Mouse (Mus musculus) lung, postnatal 25 days (tissue): ENCODE results near the gene Fam69a.
"Not testable (repeated sequence)": the region's sequence is repeated elsewhere in the genome, so short reads cannot be mapped to it uniquely, and the experiment has no call there.

Source experiments
- DNase-seq: peaks from one replicate; pipeline ENCODE4 v3.0.0; 2022; ENCODE audit warnings: low spot score

Fam69a gene

DNA sequence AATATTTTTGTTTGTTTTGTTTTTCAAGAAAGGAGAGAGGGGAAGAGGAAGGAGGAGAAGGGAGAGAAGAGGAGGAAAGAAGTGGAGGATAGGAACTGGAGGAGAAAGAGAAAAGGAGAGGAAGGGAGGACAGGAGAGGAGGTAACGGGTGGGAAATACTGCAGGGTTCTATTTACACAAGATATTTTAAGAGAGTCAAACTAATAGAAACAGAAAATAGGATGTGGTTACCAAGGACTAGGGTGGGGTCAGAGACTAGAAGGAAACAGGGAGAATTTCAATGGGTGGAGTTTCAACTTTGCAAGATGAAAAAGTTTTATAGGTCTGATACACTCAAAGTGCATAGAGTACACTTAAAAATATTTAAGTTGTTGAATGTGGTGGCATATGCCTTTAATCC lies 7.0 kb downstream of the Fam69a start:
- DNase-seq = peak; percentile 42

DNA sequence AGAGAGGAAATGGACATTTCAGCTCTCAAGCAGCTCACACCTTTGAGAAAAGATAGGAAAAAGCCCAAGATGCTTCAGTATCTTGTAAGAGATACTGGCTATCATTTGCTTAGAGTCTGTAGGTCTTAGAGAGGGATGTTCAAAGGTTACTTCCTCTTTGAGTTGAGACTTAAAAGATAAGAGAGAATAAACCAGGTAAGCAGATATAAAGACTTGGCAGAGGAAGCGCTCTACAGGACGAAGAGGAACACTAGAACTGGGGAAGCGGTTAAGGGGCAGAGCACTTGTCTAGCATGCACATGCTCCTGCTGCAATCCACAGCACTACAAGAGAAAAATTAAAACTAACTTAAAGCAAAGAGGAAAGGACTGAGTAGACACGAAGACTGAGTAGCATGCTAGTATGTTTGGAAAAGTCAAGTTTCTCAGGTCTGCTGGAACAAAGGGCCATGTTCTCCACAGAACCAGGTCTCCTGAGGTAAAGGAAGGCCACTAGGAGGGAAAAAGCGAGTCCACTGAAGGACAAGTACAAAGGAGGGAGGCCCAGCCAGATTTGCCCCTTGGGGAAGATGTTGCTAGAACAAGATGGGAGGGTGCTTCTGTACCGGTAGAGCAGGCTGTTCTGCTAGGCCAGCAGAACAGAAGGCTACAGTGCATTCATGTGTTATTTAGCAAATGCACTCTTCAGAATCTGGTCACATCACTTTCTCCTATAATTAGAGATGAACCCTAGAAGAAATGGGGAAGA lies 8.4 kb downstream of the Fam69a start:
- no peak for DNase-seq

DNA sequence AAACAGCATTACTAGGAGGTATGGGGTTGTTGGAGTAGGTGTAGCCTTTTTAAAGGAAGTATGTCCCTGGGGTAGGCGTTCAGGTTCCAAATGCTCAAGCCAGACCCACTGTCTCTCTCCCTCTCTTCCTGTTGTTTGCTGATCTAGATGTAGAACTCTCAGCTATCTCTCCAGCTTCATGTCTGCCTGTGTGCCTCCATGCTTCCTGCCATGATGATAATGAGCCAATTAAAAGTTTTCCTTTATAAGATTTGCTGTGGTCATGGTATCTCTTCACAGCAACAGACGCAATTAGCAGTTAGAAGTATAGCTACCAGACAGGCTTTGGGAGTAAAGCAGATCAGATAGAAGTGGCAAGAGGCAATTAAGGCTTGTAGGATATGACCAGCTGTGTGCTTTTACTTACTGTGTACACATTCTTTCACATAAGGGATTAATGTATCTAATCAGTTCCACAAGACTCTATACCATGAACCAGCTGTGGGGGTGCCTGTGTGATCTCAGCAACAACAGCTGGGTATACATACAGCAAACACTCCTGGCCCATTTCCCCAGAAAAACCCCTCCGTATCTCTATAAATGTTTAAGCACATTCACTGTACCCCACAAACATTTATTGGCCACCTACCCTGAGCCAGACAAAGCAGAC lies 9.1 kb downstream of the Fam69a start:
- no peak for DNase-seq

- no peak for DNase-seq
Measured at GRCm38 (mm10) chr5:107973310-107973709, 13.6 kb downstream of the Fam69a start.

DNA sequence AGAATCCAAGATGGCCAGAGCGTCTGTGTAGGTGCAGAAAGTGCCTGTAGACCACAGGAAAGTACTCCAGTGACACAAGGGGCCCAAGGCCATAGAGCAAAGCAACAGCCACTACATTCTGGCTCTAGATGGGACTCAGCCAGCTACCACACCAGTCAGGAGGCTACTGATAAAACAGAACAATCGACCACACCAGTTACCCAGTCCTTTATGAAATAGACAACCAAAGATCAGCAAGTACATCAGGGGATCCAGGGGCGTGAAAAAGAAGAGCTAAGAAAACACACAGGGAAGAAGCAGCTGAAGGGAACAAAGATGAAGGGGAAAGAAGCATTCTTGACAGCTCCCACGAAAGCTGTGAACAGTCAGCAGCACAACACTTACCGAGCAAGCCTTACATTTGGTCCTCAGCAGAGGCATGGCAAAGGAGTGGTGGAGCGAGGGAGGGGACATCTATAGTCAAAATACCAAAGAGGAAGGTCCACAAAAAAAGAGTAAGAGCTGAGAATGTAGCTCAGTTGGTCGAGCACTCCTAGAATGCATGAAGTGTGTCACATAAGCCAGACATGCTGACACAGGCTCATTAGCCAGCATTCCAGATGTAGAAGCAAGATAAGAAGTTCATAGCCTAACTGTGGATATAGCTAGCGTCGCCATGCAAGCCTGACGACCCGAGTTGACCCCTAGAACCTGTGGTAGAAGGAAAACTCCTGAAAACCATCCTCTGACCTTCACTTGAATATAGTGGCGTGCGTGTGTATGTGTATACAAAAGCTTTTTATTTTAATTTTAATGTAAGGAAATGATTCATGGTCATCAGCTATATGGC lies 14.2 kb downstream of the Fam69a start:
- DNase-seq = no peak

DNA sequence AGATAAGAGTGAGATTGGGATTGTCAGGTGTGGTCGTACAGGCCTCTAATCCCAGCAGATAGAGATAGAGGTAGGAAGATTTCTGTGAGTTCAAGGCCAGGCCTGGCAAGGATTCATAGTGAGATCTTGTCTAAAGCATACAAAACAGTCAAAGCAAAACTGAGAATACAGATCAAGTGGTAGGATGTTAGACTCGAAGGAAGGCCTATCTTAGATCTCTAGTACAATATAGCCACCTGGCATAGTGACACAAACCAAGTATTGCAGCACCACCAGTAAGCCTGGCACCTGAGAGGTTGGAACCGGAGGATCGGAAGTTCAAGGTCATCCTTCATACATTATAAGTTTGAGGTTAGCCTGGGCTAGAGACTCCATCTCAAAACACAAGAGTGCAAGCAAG lies 15.8 kb downstream of the Fam69a start:
- no peak for DNase-seq

- DNase-seq = not testable (repeated sequence)
Measured at GRCm38 (mm10) chr5:107969818-107970217, 17.1 kb downstream of the Fam69a start.

GRCm38 (mm10) chr5:107968079-107968478 lies 18.8 kb downstream of the Fam69a start:
- DNase-seq = no peak

- no peak for DNase-seq
Measured at GRCm38 (mm10) chr5:107966841-107967457, 19.9 kb downstream of the Fam69a start.

GRCm38 (mm10) chr5:107966156-107966555 lies 20.7 kb downstream of the Fam69a start:
- DNase-seq = no peak

GRCm38 (mm10) chr5:107965355-107965991 lies 21.4 kb downstream of the Fam69a start:
- DNase-seq = no peak

GRCm38 (mm10) chr5:107964031-107964758 lies 22.7 kb downstream of the Fam69a start:
- DNase-seq = no peak

DNA sequence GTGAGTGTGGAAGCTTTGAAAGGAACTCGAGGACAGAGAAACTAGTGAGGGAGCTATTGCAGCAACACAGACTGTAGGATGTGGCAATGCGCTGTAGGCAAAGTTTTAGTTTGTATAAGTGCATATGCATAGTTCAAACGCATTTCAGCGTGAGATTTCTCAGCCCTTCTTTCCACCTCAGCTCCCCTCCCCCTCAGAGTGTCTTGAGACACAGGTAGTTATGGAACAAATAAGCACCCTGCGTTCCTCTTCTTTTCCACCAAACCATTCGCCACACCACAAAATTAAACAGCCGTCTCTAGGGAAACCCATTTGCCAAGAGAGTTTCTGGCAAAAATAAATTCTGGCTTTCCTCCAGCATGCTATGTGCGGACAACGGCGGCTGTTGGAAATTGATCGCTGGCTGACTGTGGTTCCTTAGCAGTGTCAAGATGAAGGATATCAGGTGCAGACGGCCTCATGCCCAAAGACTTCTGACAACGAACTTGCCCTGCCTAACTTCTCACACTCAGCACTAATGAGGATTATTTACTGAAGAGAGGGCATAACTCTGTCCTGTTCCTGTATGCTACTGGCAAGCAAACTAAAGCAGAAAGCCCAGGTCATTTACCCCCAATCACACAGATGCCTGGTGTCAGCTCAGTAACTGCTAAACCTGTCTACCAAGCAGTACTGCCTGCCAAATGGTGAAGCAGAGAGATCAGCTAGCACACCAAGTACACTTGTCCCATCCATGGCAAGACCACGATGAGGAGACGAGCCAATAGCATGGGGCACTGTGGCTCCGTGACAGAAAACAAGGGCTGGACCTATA lies 25.2 kb downstream of the Fam69a start:
- DNase-seq = peak; percentile 49

GRCm38 (mm10) chr5:107960532-107961202 lies 26.2 kb downstream of the Fam69a start:
- DNase-seq = peak; percentile 62

DNA sequence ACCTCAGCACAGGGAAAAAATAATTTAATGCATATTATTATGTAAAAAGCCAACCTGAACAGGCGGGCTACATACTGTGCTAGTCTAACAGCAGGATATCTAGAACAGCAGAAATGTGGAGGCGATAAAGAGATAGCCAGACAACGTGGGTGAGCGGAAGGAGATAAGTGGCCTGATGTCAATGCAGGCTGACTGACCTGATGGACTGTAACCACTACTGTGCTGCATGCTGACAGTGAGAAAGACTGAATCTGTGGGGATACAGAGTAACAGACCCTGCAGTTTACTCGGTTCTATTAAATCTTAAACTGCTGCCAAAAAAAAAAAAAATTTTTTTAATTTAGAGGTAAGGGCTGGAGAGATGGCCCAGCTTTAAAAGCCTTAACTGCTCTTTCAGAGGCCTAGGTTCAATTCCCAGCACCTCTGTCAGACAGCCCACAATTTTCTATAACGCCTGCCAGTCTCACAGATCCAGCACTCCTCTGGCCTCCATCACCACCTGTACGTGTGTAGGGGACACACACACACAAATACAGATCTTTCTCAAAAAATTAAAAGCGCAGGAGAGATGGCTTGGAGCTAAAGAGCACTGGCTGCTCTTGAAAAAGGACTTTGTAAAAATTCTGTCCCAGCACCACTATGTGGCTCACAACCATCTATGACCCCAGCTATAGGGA lies 27.1 kb downstream of the Fam69a start:
- DNase-seq = no peak

- peak; percentile 60 for DNase-seq
Measured at GRCm38 (mm10) chr5:107950643-107951042, 36.2 kb downstream of the Fam69a start.

- no peak for DNase-seq
Measured at GRCm38 (mm10) chr5:107949607-107950006, 37.3 kb downstream of the Fam69a start.

DNA sequence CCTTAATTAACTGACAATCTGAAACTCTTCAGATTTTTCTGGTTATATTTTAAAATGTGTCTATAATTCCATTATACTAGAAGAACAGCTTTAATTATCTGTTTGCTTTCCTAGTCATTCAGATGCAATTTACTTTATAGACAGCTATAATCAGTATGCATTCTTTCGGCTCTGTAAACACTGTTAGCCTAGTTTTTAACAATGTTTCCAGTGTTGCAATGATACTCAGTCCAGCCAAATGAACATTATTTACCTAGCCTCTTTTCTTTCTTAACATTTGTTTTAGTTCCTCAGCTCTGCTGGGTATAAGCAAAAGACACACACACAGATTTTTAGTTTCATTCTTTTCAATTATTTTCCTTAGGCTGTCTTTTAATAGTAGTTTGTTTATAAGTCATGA lies 38.0 kb downstream of the Fam69a start:
- DNase-seq = no peak

DNA sequence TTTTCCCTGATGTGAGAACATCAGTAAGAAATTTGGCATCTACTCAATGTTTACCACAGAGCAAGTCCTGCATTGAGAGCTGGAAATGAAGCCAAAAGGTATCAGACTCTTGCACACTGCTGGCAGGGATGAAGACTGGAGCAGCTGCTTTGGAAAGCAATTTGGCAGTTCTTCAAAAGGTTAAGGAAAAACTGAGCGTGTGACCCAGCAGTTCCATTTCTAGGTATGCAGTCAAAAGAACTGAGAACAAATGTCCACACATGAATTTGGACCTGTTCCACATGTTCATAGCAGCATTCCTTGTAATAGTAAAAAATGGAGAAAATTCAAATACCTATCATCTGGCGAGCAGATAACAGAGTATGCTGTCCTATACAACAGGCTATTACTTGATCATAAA lies 39.3 kb downstream of the Fam69a start:
- DNase-seq = peak; percentile 68
